Comparison of ENCODE assay signal across 22 mouse cellular contexts in genomic region chr16:38766671-38767070, GRCm38 (mm10). TPM values are rescaled to one million over a fixed set of nuclear protein-coding genes. Genes with fewer than 3 reads are reported as not detected.
DNase-seq lines count a peak whose midpoint lies in the region; ATAC-seq and TF ChIP-seq lines count a peak whose summit lies in the region.
"Had no signal": no experiment of that assay in that cellular context is flagged by ENCODE, and none has a peak within 500 bp of the region (broad histone marks: within the 10 kb centered on the region; RNA-seq: fewer than 3 reads in every experiment).

No protein-coding gene starts in this region.

- H3K27me3 ChIP-seq in lung, embryonic 16.5 days (ENCODE audit: control insufficient read depth, insufficient read depth, low read depth, low read length): no peaks in the 10 kb centered on the region
- H3K27me3 ChIP-seq in lung, postnatal 0 days (replicated peaks; ENCODE audit: insufficient read depth, low read length): no peaks in the 10 kb centered on the region
- H3K27me3 ChIP-seq: CH12.LX, Patski had no signal

- no peak for TF ChIP-seq POLR2A in lung, adult 2 months (IDR thresholded peaks at IDR 0.05; ENCODE audit: borderline replicate concordance, extremely low read depth, low read depth, low read length)

- no peak overlapping the region for H3K4me3 ChIP-seq in layer of hippocampus, adult 2 months
- H3K4me3 ChIP-seq in lung, embryonic 16.5 days (ENCODE audit: low read length): no peak overlapping the region
- H3K4me3 ChIP-seq in lung, postnatal 0 days (ENCODE audit: low read depth, low read length): no peak overlapping the region
- no peak overlapping the region for H3K4me3 ChIP-seq in lung, adult 2 months (replicated peaks; ENCODE audit: extremely low read depth, low read depth, low read length)

- peaks cover 8% of the 10 kb centered on the region; the same call in 1 of the 2 replicates for H3K4me1 ChIP-seq in lung, embryonic 16.5 days (replicated peaks; ENCODE audit: control insufficient read depth, insufficient read depth, low read length)
- peaks cover 7% of the 10 kb centered on the region; the same call in 1 of the 2 replicates for H3K4me1 ChIP-seq in lung, postnatal 0 days (ENCODE audit: insufficient read depth, low read depth, low read length)
- H3K4me1 ChIP-seq in lung, adult 2 months (ENCODE audit: control insufficient read depth, insufficient read depth, low read length): peaks cover 9% of the 10 kb centered on the region; the same call in 1 of the 2 replicates

- H3K36me3 ChIP-seq in lung, embryonic 16.5 days (ENCODE audit: control insufficient read depth, insufficient read depth, low read length): peaks cover 7% of the 10 kb centered on the region; the same call in 1 of the 2 replicates
- H3K36me3 ChIP-seq in lung, postnatal 0 days (ENCODE audit: insufficient read depth, low read length): peaks cover 13% of the 10 kb centered on the region; the same call in 1 of the 2 replicates
- H3K36me3 ChIP-seq: G1E had no signal

- H3K4me2 ChIP-seq in lung, embryonic 16.5 days (ENCODE audit: low read depth, low read length): no peak overlapping the region
- H3K4me2 ChIP-seq in lung, postnatal 0 days (replicated peaks; ENCODE audit: low read depth, low read length): no peak overlapping the region

- no peak for DNase-seq in layer of hippocampus, adult 2 months (ENCODE audit: low spot score in 2 of 2)
- DNase-seq in layer of hippocampus, adult 9-11 months: no peak
- no peak for DNase-seq in lung, postnatal 25 days (ENCODE audit: low spot score)
- peak; percentile 66 for DNase-seq in lung, postnatal 0 days (ENCODE audit: low spot score)
- no peak for DNase-seq in lung, adult 2 months
- DNase-seq: adrenal gland, adult 2 months; adrenal gland, adult 8-10 months; adrenal gland, postnatal 10 days; adrenal gland, postnatal 14 days; adrenal gland, postnatal 25 days; adrenal gland, postnatal 36 days; B cell, adult 2 months; cerebellum, adult 11 months; cerebellum, adult 11-12 months; cerebellum, adult 18-20 months had no signal

- peak; percentile 39; the same call in 1 of the 2 replicates for TF ChIP-seq EP300 in lung, postnatal 0 days (IDR thresholded peaks at IDR 0.05)

- H3K9ac ChIP-seq in lung, embryonic 16.5 days (ENCODE audit: low read length): no peak overlapping the region
- no peak overlapping the region for H3K9ac ChIP-seq in lung, postnatal 0 days (replicated peaks; ENCODE audit: low read depth)

- 51% methylated on average over 3 of the region's 3 CpGs for WGBS in lung, embryonic 16.5 days
- 48% methylated on average over 3 of the region's 3 CpGs for WGBS in lung, postnatal 0 days
- 62% methylated on average over 3 of the region's 3 CpGs for WGBS in lung, adult 2 months

- no peaks in the 10 kb centered on the region for H3K9me3 ChIP-seq in lung, embryonic 16.5 days (ENCODE audit: control insufficient read depth, low read length)
- H3K9me3 ChIP-seq in lung, postnatal 0 days (ENCODE audit: low read length): no peaks in the 10 kb centered on the region
- H3K9me3 ChIP-seq: G1E had no signal

- ATAC-seq in lung, embryonic 16.5 days (ENCODE audit: low read depth): peak; percentile 39
- peak; percentile 63 for ATAC-seq in lung, postnatal 0 days
- ATAC-seq: activated CD4-positive, CD25-positive, alpha-beta regulatory T cell, adult 4 months; CD4-positive, CD25-positive, alpha-beta regulatory T cell, adult 4 months; Patski had no signal

- peak overlapping the region; percentile 92 for H3K27ac ChIP-seq in layer of hippocampus, adult 2 months
- no peak overlapping the region for H3K27ac ChIP-seq in lung, embryonic 16.5 days (ENCODE audit: low read length)
- H3K27ac ChIP-seq in lung, postnatal 0 days (ENCODE audit: low read length): no peak overlapping the region

- no peak for TF ChIP-seq CTCF in layer of hippocampus, adult 2 months (conservative IDR thresholded peaks at IDR 0.05)
- TF ChIP-seq CTCF in lung, postnatal 0 days (IDR thresholded peaks at IDR 0.05): no peak
- no peak for TF ChIP-seq CTCF in lung, adult 2 months (IDR thresholded peaks at IDR 0.05; ENCODE audit: insufficient read depth, low read length)

RNA-seq across cellular contexts. Expression of gene B4galt4, which starts 24.6 kb away (rescaled TPM):
- 10 to 100 TPM; 34.3 to 39.7 TPM for total RNA-seq in layer of hippocampus, adult 2 months (2021)
- 34.7 and 38.1 TPM in 2 replicates for polyA plus RNA-seq in lung, embryonic 16.5 days (2015; fragmentation: Nextera tagmentation; extraction: Ambion mirVana)
- 49.0 and 50.0 TPM in 2 replicates for polyA plus RNA-seq in lung, postnatal 0 days (2015; fragmentation: Nextera tagmentation; extraction: Ambion mirVana)
- polyA plus RNA-seq in lung, adult 2 months (2012; rRNA removed): 18.0 and 21.4 TPM in 2 replicates
- total RNA-seq: CH12.LX, G1E, MEL had no signal
- polyA plus RNA-seq: G1E had no signal

RNA-seq across cellular contexts. Expression of gene Upk1b, which starts 33.5 kb away (rescaled TPM):
- 1 to 10 TPM; 1.6 to 1.7 TPM for total RNA-seq in layer of hippocampus, adult 2 months (2021)
- polyA plus RNA-seq in lung, embryonic 16.5 days (2015; fragmentation: Nextera tagmentation; extraction: Ambion mirVana): 14.8 and 20.6 TPM in 2 replicates
- 61.3 and 71.6 TPM in 2 replicates for polyA plus RNA-seq in lung, postnatal 0 days (2015; fragmentation: Nextera tagmentation; extraction: Ambion mirVana)
- 36.4 and 68.1 TPM in 2 replicates for polyA plus RNA-seq in lung, adult 2 months (2012; rRNA removed)
- total RNA-seq: CH12.LX, MEL had no signal
- polyA plus RNA-seq: activated CD4-positive, CD25-positive, alpha-beta regulatory T cell, adult 4 months; CD4-positive, CD25-positive, alpha-beta regulatory T cell, adult 4 months; G1E; Patski had no signal

RNA-seq across cellular contexts. Expression of gene Arhgap31, which starts 53.6 kb away (rescaled TPM):
- 10 to 100 TPM; 17.9 to 18.5 TPM for total RNA-seq in layer of hippocampus, adult 2 months (2021)
- polyA plus RNA-seq in lung, embryonic 16.5 days (2015; fragmentation: Nextera tagmentation; extraction: Ambion mirVana): 21.5 and 23.9 TPM in 2 replicates
- 19.2 and 23.6 TPM in 2 replicates for polyA plus RNA-seq in lung, postnatal 0 days (2015; fragmentation: Nextera tagmentation; extraction: Ambion mirVana)
- polyA plus RNA-seq in lung, adult 2 months (2012; rRNA removed): 43.9 and 46.8 TPM in 2 replicates
